Mouse (Mus musculus): ENCODE measurements at regions not wholly inside any gene's neighbourhood (a gene's known extent, or its start where the extent isn't known, plus 50 kb on each side); places are given as distances from the start of the nearest gene placed in this dataset.

GRCm38 (mm10) chr14:46115950-46116349 lies 263.3 kb upstream of the Gm15217 start:
- TF ChIP-seq CTCF (IDR thresholded peaks at IDR 0.05; ENCODE audit: borderline replicate concordance, insufficient read depth, low read length) (no peak), POLR2A (IDR thresholded peaks at IDR 0.05; ENCODE audit: low read depth, low read length) (no peak)
